Mouse (Mus musculus): ENCODE results near the gene Ptpro. TPM values are rescaled to one million over a fixed set of nuclear protein-coding genes. Genes with fewer than 3 reads are reported as not detected.

The Ptpro gene
- polyA plus RNA-seq, 2 experiments = 2.0 to 2.3 TPM

- Histone ChIP-seq H3K4me3 (replicated peaks; ENCODE audit: low read length) (no peak overlapping the region), H3K9me3 (ENCODE audit: control insufficient read depth, low read length) (no peaks in the 10 kb centered on the region), H3K9ac (ENCODE audit: low read depth, low read length, severe bottlenecking) (no peak overlapping the region), H3K27ac (replicated peaks; ENCODE audit: low read depth, low read length) (no peak overlapping the region), H3K27me3 (ENCODE audit: control insufficient read depth, insufficient read depth, low read length) (no peaks in the 10 kb centered on the region), H3K4me1 (ENCODE audit: control insufficient read depth, insufficient read depth, low read length) (no peaks in the 10 kb centered on the region), H3K36me3 (ENCODE audit: control insufficient read depth, insufficient read depth, low read length) (no peaks in the 10 kb centered on the region), H3K4me2 (replicated peaks; ENCODE audit: low read depth, low read length, severe bottlenecking) (no peak overlapping the region)
- no peak for TF ChIP-seq POLR2A (IDR thresholded peaks at IDR 0.05; ENCODE audit: borderline replicate concordance, extremely low read depth, insufficient read depth, insufficient read length)
- DNase-seq (ENCODE audit: low spot score) = no peak
- no peak for ATAC-seq (ENCODE audit: low FRiP score, low read depth)
- WGBS = 55% methylated on average over 3 of the region's 3 CpGs
Measured at GRCm38 (mm10) chr6:137262087-137262486, 10.0 kb downstream of the Ptpro start.

- H3K4me1 ChIP-seq (ENCODE audit: control insufficient read depth, insufficient read depth, low read length) = no peaks in the 10 kb centered on the region
- TF ChIP-seq POLR2A (IDR thresholded peaks at IDR 0.05; ENCODE audit: borderline replicate concordance, extremely low read depth, insufficient read depth, insufficient read length) = no peak
- no peak for ATAC-seq (ENCODE audit: low FRiP score, low read depth)
- H3K27me3 ChIP-seq (ENCODE audit: control insufficient read depth, insufficient read depth, low read length) = no peaks in the 10 kb centered on the region
- WGBS = 82% methylated on average over 8 of the region's 8 CpGs
- no peaks in the 10 kb centered on the region for H3K36me3 ChIP-seq (ENCODE audit: control insufficient read depth, insufficient read depth, low read length)
- no peak overlapping the region for H3K9ac ChIP-seq (ENCODE audit: low read depth, low read length, severe bottlenecking)
- no peak overlapping the region for H3K4me2 ChIP-seq (replicated peaks; ENCODE audit: low read depth, low read length, severe bottlenecking)
- H3K9me3 ChIP-seq (ENCODE audit: control insufficient read depth, low read length) = no peaks in the 10 kb centered on the region
- H3K4me3 ChIP-seq (replicated peaks; ENCODE audit: low read length) = no peak overlapping the region
- no peak overlapping the region for H3K27ac ChIP-seq (replicated peaks; ENCODE audit: low read depth, low read length)
- DNase-seq (ENCODE audit: low spot score) = no peak
Measured at GRCm38 (mm10) chr6:137268019-137268418, 15.9 kb downstream of the Ptpro start.

- no peak for DNase-seq (ENCODE audit: low spot score)
- no peak for ATAC-seq (ENCODE audit: low FRiP score, low read depth)
- Histone ChIP-seq H3K9me3 (ENCODE audit: control insufficient read depth, low read length) (no peaks in the 10 kb centered on the region), H3K9ac (ENCODE audit: low read depth, low read length, severe bottlenecking) (no peak overlapping the region), H3K4me1 (ENCODE audit: control insufficient read depth, insufficient read depth, low read length) (no peaks in the 10 kb centered on the region), H3K27me3 (ENCODE audit: control insufficient read depth, insufficient read depth, low read length) (no peaks in the 10 kb centered on the region), H3K27ac (replicated peaks; ENCODE audit: low read depth, low read length) (no peak overlapping the region), H3K4me3 (replicated peaks; ENCODE audit: low read length) (no peak overlapping the region), H3K36me3 (ENCODE audit: control insufficient read depth, insufficient read depth, low read length) (no peaks in the 10 kb centered on the region), H3K4me2 (replicated peaks; ENCODE audit: low read depth, low read length, severe bottlenecking) (no peak overlapping the region)
- 89% methylated on average over 10 of the region's 10 CpGs for WGBS
- TF ChIP-seq POLR2A (IDR thresholded peaks at IDR 0.05; ENCODE audit: borderline replicate concordance, extremely low read depth, insufficient read depth, insufficient read length) = no peak
Measured at GRCm38 (mm10) chr6:137268592-137268991, 16.5 kb downstream of the Ptpro start.

DNA sequence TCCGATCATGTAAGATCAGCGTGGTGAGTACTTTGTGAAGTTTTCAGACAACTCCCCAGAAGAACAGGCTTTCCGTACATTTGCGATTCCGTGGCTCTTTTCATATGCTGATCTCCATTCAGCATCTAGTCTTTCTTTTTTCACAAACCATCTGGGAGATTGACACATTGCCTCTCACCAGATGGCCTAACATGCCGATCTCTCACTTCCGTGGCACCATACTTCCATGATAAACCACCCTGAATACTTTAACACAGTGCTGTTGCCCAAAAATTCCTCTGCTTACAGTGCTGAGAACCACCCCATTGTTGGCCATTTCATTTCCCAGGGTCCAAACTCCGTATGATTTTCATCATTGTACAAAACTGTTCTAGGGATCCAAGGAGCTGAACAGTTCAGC lies 20.4 kb downstream of the Ptpro start:
- DNase-seq (ENCODE audit: low spot score) = no peak
- Histone ChIP-seq H3K27me3 (ENCODE audit: control insufficient read depth, insufficient read depth, low read length) (no peaks in the 10 kb centered on the region), H3K4me3 (replicated peaks; ENCODE audit: low read length) (no peak overlapping the region), H3K9ac (ENCODE audit: low read depth, low read length, severe bottlenecking) (no peak overlapping the region), H3K4me2 (replicated peaks; ENCODE audit: low read depth, low read length, severe bottlenecking) (no peak overlapping the region), H3K36me3 (ENCODE audit: control insufficient read depth, insufficient read depth, low read length) (no peaks in the 10 kb centered on the region), H3K4me1 (ENCODE audit: control insufficient read depth, insufficient read depth, low read length) (no peaks in the 10 kb centered on the region), H3K9me3 (ENCODE audit: control insufficient read depth, low read length) (no peaks in the 10 kb centered on the region), H3K27ac (replicated peaks; ENCODE audit: low read depth, low read length) (no peak overlapping the region)
- ATAC-seq (ENCODE audit: low FRiP score, low read depth) = no peak
- TF ChIP-seq POLR2A (IDR thresholded peaks at IDR 0.05; ENCODE audit: borderline replicate concordance, extremely low read depth, insufficient read depth, insufficient read length) = no peak
- 91% methylated on average over 8 of the region's 8 CpGs for WGBS

- Histone ChIP-seq H3K27me3 (ENCODE audit: control insufficient read depth, insufficient read depth, low read length) (no peaks in the 10 kb centered on the region), H3K9me3 (ENCODE audit: control insufficient read depth, low read length) (no peaks in the 10 kb centered on the region), H3K4me2 (replicated peaks; ENCODE audit: low read depth, low read length, severe bottlenecking) (no peak overlapping the region), H3K27ac (replicated peaks; ENCODE audit: low read depth, low read length) (no peak overlapping the region), H3K4me1 (ENCODE audit: control insufficient read depth, insufficient read depth, low read length) (0 out of 2 replicates have a peak, but pooled peaks cover 2% of the 10 kb centered on the region), H3K9ac (ENCODE audit: low read depth, low read length, severe bottlenecking) (no peak overlapping the region), H3K36me3 (ENCODE audit: control insufficient read depth, insufficient read depth, low read length) (no peaks in the 10 kb centered on the region), H3K4me3 (replicated peaks; ENCODE audit: low read length) (no peak overlapping the region)
- no peak for DNase-seq (ENCODE audit: low spot score)
- no peak for ATAC-seq (ENCODE audit: low FRiP score, low read depth)
- no peak for TF ChIP-seq POLR2A (IDR thresholded peaks at IDR 0.05; ENCODE audit: borderline replicate concordance, extremely low read depth, insufficient read depth, insufficient read length)
- 73% methylated on average over 12 of the region's 12 CpGs for WGBS
Measured at GRCm38 (mm10) chr6:137277587-137277994, 25.5 kb downstream of the Ptpro start.

DNA sequence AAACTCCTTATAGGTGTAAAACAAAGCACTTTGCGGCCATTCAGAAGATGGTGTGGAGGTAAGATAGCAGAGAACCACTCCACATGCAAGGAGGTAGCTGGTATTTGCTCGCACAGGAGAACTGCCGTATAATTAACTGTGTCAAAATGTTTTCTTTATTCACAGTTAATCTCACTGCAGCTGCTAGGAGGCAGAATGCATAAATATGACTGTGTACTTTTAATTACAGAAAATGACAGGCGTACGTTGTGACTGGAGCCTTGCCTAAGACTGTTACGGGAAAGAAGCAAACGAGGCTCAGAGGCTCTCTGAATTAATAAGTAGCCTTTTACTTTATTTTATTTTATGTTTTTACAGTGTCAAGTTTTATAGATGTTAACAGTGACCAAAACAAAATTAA lies 27.5 kb downstream of the Ptpro start:
- Histone ChIP-seq H3K9me3 (ENCODE audit: control insufficient read depth, low read length) (no peaks in the 10 kb centered on the region), H3K27ac (replicated peaks; ENCODE audit: low read depth, low read length) (no peak overlapping the region), H3K9ac (ENCODE audit: low read depth, low read length, severe bottlenecking) (no peak overlapping the region), H3K4me1 (ENCODE audit: control insufficient read depth, insufficient read depth, low read length) (0 out of 2 replicates have a peak, but pooled peaks cover 2% of the 10 kb centered on the region), H3K4me2 (replicated peaks; ENCODE audit: low read depth, low read length, severe bottlenecking) (no peak overlapping the region), H3K4me3 (replicated peaks; ENCODE audit: low read length) (no peak overlapping the region), H3K36me3 (ENCODE audit: control insufficient read depth, insufficient read depth, low read length) (no peaks in the 10 kb centered on the region), H3K27me3 (ENCODE audit: control insufficient read depth, insufficient read depth, low read length) (no peaks in the 10 kb centered on the region)
- DNase-seq (ENCODE audit: low spot score) (no peak), ATAC-seq (ENCODE audit: low FRiP score, low read depth) (no peak; the same call in 1 of the 2 replicates)
- TF ChIP-seq POLR2A (IDR thresholded peaks at IDR 0.05; ENCODE audit: borderline replicate concordance, extremely low read depth, insufficient read depth, insufficient read length) = no peak
- 51% methylated on average over 7 of the region's 7 CpGs for WGBS

Measured in limb, embryonic 14.5 days (tissue).